Mouse (Mus musculus) E14TG2a.4 (cell line): ENCODE results near the gene Cnnm1.

Experiments
- CTCF ChIP-seq: conservative IDR thresholded peaks from 2 replicates; pipeline ENCODE4 v1.5.1; 2014; ENCODE audit warnings: low read length
- NANOG ChIP-seq: IDR thresholded peaks from 2 replicates; pipeline ENCODE4 v1.6.1; 2014; ENCODE audit warnings: borderline replicate concordance, low read length, mixed read lengths

DNA sequence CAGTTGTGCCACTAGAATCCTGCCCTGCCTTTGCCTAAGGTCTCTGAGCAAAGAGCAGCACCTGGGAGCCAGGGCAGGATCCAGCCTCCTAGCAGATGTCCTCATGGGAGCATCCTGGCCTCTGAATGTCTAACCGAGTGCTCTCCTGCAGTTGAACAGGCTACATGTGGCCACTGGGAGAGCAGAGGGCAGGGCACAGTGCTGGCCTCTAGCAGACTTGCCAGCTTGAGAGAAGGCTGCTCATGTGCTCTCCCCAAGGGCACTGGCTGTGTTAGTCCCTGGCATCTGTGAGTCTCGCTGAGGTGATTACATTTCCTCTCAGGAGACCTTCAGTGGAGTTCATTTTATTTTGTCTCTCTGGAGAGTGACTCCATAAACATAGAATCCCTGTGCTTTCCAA, 35.4 kb downstream of the Cnnm1 start:
- TF ChIP-seq CTCF (no peak), NANOG (no peak)
